Mouse (Mus musculus): ENCODE data around the gene Sept5.

Gene Sept5

GRCm38 (mm10) chr16:18584901-18585510, 44.7 kb downstream of the Sept5 start:
- in situ Hi-C loops (cut with MboI, MseI), result no loop called here

GRCm38 (mm10) chr16:18583673-18584357, 45.9 kb downstream of the Sept5 start:
- in situ Hi-C loops (cut with MboI, MseI), result no loop called here

GRCm38 (mm10) chr16:18583169-18583568, 46.6 kb downstream of the Sept5 start:
- in situ Hi-C loops (cut with MboI, MseI), result no loop called here

GRCm38 (mm10) chr16:18582426-18583148, 47.2 kb downstream of the Sept5 start:
- in situ Hi-C loops (cut with MboI, MseI), result no loop called here

GRCm38 (mm10) chr16:18581623-18582205, 48.0 kb downstream of the Sept5 start:
- in situ Hi-C loops (cut with MboI, MseI), result no loop called here

- in situ Hi-C loops (cut with MboI, MseI), result no loop called here
These were observed 48.6 kb downstream of the Sept5 start for GRCm38 (mm10) chr16:18581050-18581622.

- in situ Hi-C loops (cut with MboI, MseI), result no loop called here
These were observed 49.4 kb downstream of the Sept5 start for GRCm38 (mm10) chr16:18580389-18580788.

- in situ Hi-C loops (cut with MboI, MseI), result no loop called here
These were observed 52.1 kb downstream of the Sept5 start for GRCm38 (mm10) chr16:18577599-18578160.

- in situ Hi-C loops (cut with MboI, MseI), result no loop called here
These were observed 52.7 kb downstream of the Sept5 start for GRCm38 (mm10) chr16:18577071-18577470.

- in situ Hi-C loops (cut with MboI, MseI), result no loop called here
These were observed 55.6 kb downstream of the Sept5 start for GRCm38 (mm10) chr16:18574196-18574595.
